Mouse (Mus musculus): ENCODE results near the gene E130208F15Rik. TPM values are rescaled to one million over a fixed set of nuclear protein-coding genes. Genes with fewer than 3 reads are reported as not detected.

Gene E130208F15Rik
- polyA plus RNA-seq, 1 experiment from 2014 or later = not detected

DNA sequence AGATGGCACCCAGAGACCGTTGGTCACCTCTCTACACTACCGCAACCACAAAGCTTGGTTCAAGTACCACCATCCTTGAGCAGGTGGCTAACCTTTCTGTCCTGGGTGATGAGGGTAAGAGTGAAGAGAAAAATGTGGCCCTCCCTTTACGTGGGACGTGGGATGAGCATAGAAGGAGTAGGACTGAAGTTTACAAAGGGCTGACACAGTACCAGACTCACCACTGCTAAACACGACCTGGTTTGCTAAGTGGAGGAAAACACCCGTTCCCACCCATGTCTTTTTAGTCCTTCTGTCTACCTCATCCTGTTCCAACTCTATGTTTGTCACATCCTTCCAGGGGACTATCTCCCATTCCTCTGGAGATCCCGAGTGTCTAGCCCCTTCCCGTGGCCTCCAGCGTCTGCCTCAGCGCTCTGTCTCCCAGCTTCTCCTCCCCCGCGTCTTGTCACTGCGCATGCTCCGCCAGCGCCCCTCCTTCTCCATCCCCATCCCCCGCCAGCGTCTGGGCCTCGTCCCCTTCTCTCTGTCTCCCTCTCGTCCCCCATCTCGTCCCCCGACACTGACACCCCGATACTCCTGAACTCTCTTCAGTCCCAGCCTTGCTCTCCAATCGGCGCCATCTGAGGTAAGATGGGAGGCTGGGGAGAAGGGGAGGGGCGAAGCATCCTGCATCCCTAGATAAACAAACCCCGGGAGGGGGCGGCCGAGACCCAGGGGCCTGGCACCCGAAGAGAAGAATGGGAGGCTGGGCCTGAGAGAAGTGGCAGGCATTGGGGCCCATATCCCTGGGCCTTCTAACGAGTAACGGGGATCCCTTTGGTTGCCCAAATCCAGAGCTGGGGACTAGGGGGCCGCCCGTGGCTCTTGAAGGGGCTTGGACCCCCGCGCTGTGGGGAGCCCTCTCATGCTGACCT is 30.1 kb upstream of the E130208F15Rik start, which contains the start of gene Clip3:
Clip3 (plus strand) TSS at position 514 of the 917 bp plus-strand sequence.
- Histone ChIP-seq H3K9ac (replicated peaks; ENCODE audit: low read depth) (peak within 1 kb of the TSS; percentile 29; the same call in 1 of the 2 replicates), H3K36me3 (ENCODE audit: insufficient read depth, low read length) (no peaks in the 10 kb centered on the region), H3K27ac (ENCODE audit: low read length) (no peak within 1 kb of the TSS), H3K4me1 (ENCODE audit: insufficient read depth, low read depth, low read length) (no peaks in the 10 kb centered on the region), H3K4me2 (replicated peaks; ENCODE audit: low read depth, low read length) (peak within 1 kb of the TSS; percentile 43), H3K4me3 (ENCODE audit: low read depth, low read length) (peak within 1 kb of the TSS; percentile 36), H3K9me3 (ENCODE audit: low read length) (no peaks in the 10 kb centered on the region), H3K27me3 (replicated peaks; ENCODE audit: insufficient read depth, low read length) (no peaks in the 10 kb centered on the region)
- 5% methylated on average over 35 of the region's 35 CpGs for WGBS
- ATAC-seq (peak; percentile 48), DNase-seq (ENCODE audit: low spot score) (peak; percentile 50)
- TF ChIP-seq EP300 (IDR thresholded peaks at IDR 0.05) = no peak
- no peak for TF ChIP-seq CTCF (IDR thresholded peaks at IDR 0.05)

- Histone ChIP-seq H3K4me2 (replicated peaks; ENCODE audit: low read depth, low read length) (no peak overlapping the region), H3K4me1 (ENCODE audit: insufficient read depth, low read depth, low read length) (no peaks in the 10 kb centered on the region), H3K9ac (replicated peaks; ENCODE audit: low read depth) (no peak overlapping the region), H3K27ac (ENCODE audit: low read length) (no peak overlapping the region), H3K36me3 (ENCODE audit: insufficient read depth, low read length) (no peaks in the 10 kb centered on the region), H3K27me3 (replicated peaks; ENCODE audit: insufficient read depth, low read length) (no peaks in the 10 kb centered on the region), H3K4me3 (ENCODE audit: low read depth, low read length) (no peak overlapping the region), H3K9me3 (ENCODE audit: low read length) (no peaks in the 10 kb centered on the region)
- no peak for DNase-seq (ENCODE audit: low spot score)
- TF ChIP-seq EP300 (IDR thresholded peaks at IDR 0.05) = no peak
- no peak for TF ChIP-seq CTCF (IDR thresholded peaks at IDR 0.05)
- no peak for ATAC-seq
- WGBS = 79% methylated on average over 13 of the region's 13 CpGs
Measured at GRCm38 (mm10) chr7:30293795-30294194, 27.7 kb upstream of the E130208F15Rik start.

DNA sequence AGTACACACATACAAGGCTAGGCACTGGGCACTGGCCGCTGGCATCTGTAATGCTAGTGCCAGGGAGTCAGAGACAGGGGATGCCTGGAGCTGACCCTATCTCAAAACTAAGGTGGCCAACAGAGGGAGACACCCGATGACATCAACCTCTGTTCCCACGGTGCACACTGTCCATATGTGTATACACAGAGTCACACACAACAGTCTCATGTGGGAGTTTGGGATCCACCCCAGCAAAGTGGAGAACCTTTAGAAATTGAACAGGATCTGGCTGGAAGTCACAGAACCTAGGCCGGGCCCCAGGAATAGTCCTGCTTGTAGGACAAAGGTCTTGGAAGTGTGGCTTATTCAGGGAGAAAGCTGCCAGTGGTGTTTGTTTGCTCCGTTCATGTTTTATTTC is 27.2 kb upstream of the E130208F15Rik start:
- H3K27me3 ChIP-seq (replicated peaks; ENCODE audit: insufficient read depth, low read length) = no peaks in the 10 kb centered on the region
- no peaks in the 10 kb centered on the region for H3K4me1 ChIP-seq (ENCODE audit: insufficient read depth, low read depth, low read length)
- H3K27ac ChIP-seq (ENCODE audit: low read length) = no peak overlapping the region
- H3K9ac ChIP-seq (replicated peaks; ENCODE audit: low read depth) = no peak overlapping the region
- DNase-seq (ENCODE audit: low spot score) (no peak), ATAC-seq (no peak)
- TF ChIP-seq EP300 (IDR thresholded peaks at IDR 0.05) (no peak), CTCF (IDR thresholded peaks at IDR 0.05) (no peak)
- 83% methylated on average over 5 of the region's 5 CpGs for WGBS
- H3K4me2 ChIP-seq (replicated peaks; ENCODE audit: low read depth, low read length) = no peak overlapping the region
- no peak overlapping the region for H3K4me3 ChIP-seq (ENCODE audit: low read depth, low read length)
- no peaks in the 10 kb centered on the region for H3K9me3 ChIP-seq (ENCODE audit: low read length)
- H3K36me3 ChIP-seq (ENCODE audit: insufficient read depth, low read length) = no peaks in the 10 kb centered on the region

GRCm38 (mm10) chr7:30295103-30295502 is 26.4 kb upstream of the E130208F15Rik start:
- Histone ChIP-seq H3K4me3 (ENCODE audit: low read depth, low read length) (no peak overlapping the region), H3K9me3 (ENCODE audit: low read length) (no peaks in the 10 kb centered on the region), H3K4me1 (ENCODE audit: insufficient read depth, low read depth, low read length) (no peaks in the 10 kb centered on the region), H3K36me3 (ENCODE audit: insufficient read depth, low read length) (no peaks in the 10 kb centered on the region), H3K4me2 (replicated peaks; ENCODE audit: low read depth, low read length) (no peak overlapping the region), H3K27me3 (replicated peaks; ENCODE audit: insufficient read depth, low read length) (no peaks in the 10 kb centered on the region), H3K27ac (ENCODE audit: low read length) (no peak overlapping the region), H3K9ac (replicated peaks; ENCODE audit: low read depth) (no peak overlapping the region)
- ATAC-seq (peak; percentile 80), DNase-seq (ENCODE audit: low spot score) (peak; percentile 68)
- TF ChIP-seq EP300 (IDR thresholded peaks at IDR 0.05) (no peak), CTCF (IDR thresholded peaks at IDR 0.05) (no peak)
- 39% methylated on average over 10 of the region's 10 CpGs for WGBS

DNA sequence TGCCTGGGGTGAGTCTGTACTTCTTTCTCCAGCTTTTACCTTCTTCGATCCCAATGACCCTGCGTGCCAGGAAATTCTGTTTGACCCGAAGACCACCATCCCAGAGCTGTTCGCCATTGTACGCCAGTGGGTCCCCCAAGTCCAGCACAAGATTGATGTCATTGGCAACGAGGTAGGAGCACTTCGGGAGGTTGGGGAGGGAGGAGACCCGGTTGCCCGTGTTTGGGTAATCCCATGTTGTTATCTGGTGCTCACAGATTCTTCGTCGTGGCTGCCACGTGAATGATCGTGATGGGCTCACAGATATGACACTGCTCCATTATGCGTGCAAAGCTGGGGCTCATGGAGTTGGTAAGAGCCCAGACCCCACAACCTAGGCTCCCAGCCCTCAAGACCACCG is 24.7 kb upstream of the E130208F15Rik start:
- 85% methylated on average over 15 of the region's 15 CpGs for WGBS
- no peaks in the 10 kb centered on the region for H3K4me1 ChIP-seq (ENCODE audit: insufficient read depth, low read depth, low read length)
- H3K27ac ChIP-seq (ENCODE audit: low read length) = no peak overlapping the region
- TF ChIP-seq CTCF (IDR thresholded peaks at IDR 0.05) (no peak), EP300 (IDR thresholded peaks at IDR 0.05) (no peak)
- ATAC-seq (no peak), DNase-seq (ENCODE audit: low spot score) (no peak)
- no peak overlapping the region for H3K4me3 ChIP-seq (ENCODE audit: low read depth, low read length)
- H3K9me3 ChIP-seq (ENCODE audit: low read length) = no peaks in the 10 kb centered on the region
- H3K4me2 ChIP-seq (replicated peaks; ENCODE audit: low read depth, low read length) = no peak overlapping the region
- no peak overlapping the region for H3K9ac ChIP-seq (replicated peaks; ENCODE audit: low read depth)
- H3K27me3 ChIP-seq (replicated peaks; ENCODE audit: insufficient read depth, low read length) = no peaks in the 10 kb centered on the region
- H3K36me3 ChIP-seq (ENCODE audit: insufficient read depth, low read length) = no peaks in the 10 kb centered on the region

DNA sequence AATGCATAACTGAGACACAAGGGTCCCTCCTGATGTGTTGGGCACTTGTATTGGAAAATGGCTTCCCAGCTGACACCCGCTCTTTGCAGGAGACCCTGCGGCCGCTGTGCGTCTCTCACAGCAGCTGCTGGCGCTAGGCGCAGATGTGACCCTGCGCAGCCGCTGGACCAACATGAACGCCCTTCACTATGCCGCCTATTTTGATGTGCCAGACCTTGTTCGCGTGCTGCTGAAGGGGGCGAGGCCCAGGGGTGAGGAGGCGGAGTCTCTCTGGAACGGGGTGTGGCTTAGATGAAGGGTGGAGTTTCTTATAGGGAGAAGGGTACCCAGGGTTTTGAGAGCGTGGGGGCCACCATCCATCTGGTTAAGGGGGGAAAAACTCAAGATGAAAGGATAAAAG is 24.3 kb upstream of the E130208F15Rik start:
- Histone ChIP-seq H3K27ac (ENCODE audit: low read length) (no peak overlapping the region), H3K9ac (replicated peaks; ENCODE audit: low read depth) (no peak overlapping the region), H3K36me3 (ENCODE audit: insufficient read depth, low read length) (no peaks in the 10 kb centered on the region), H3K4me1 (ENCODE audit: insufficient read depth, low read depth, low read length) (no peaks in the 10 kb centered on the region), H3K4me3 (ENCODE audit: low read depth, low read length) (no peak overlapping the region), H3K4me2 (replicated peaks; ENCODE audit: low read depth, low read length) (no peak overlapping the region), H3K9me3 (ENCODE audit: low read length) (no peaks in the 10 kb centered on the region), H3K27me3 (replicated peaks; ENCODE audit: insufficient read depth, low read length) (no peaks in the 10 kb centered on the region)
- TF ChIP-seq EP300 (IDR thresholded peaks at IDR 0.05) (no peak), CTCF (IDR thresholded peaks at IDR 0.05) (no peak)
- no peak for ATAC-seq
- 83% methylated on average over 16 of the region's 16 CpGs for WGBS
- DNase-seq (ENCODE audit: low spot score) = no peak

Measured in lung, postnatal 0 days (tissue).